Mouse (Mus musculus) bone marrow, adult 2 months (tissue): ENCODE results near the gene Tcf21.

Source experiments
- CTCF ChIP-seq: fragments of 200-500 bp; IDR thresholded peaks from 2 replicates; pipeline ENCODE4 v1.5.1; 2011; ENCODE audit warnings: low read length, control low read depth; ENCODE audit not compliant: control insufficient read depth, insufficient read depth
- POLR2A ChIP-seq: fragments of 200-500 bp; IDR thresholded peaks from 2 replicates; pipeline ENCODE4 v1.6.1; 2011; ENCODE audit warnings: low read depth, mild to moderate bottlenecking, control low read depth, low read length, borderline replicate concordance; ENCODE audit not compliant: control insufficient read depth

- TF ChIP-seq CTCF (no peak), POLR2A (no peak)
These were observed 44.5 kb downstream of the Tcf21 start for GRCm38 (mm10) chr10:22775456-22775855.
